Mouse (Mus musculus) midbrain, embryonic 12.5 days (tissue): ENCODE measurements around the gene Mylk3. TPM values are rescaled to one million over a fixed set of nuclear protein-coding genes. Genes with fewer than 3 reads are reported as not detected.

Source experiments
- ATAC-seq: fragments of 200-750 bp; cut with Nextera tagmentation; 2 replicates; pipeline ENCODE4 v1.8.0; 2017; ENCODE audit warnings: low read depth, moderate TSS enrichment, moderate library complexity; ENCODE audit not compliant: low FRiP score
- H3K27ac ChIP-seq: fragments of 300-500 bp; sonication (generic); replicated peaks from 2 replicates; pipeline ENCODE4 v1.5.1; 2016; ENCODE audit warnings: mild to moderate bottlenecking
- H3K27me3 ChIP-seq: fragments of 300-500 bp; sonication (generic); 2 replicates; pipeline ENCODE4 v1.6.1; 2016; ENCODE audit warnings: mild to moderate bottlenecking
- H3K36me3 ChIP-seq: fragments of 300-500 bp; sonication (generic); 2 replicates; pipeline ENCODE4 v1.6.1; 2016
- H3K4me1 ChIP-seq: fragments of 300-500 bp; sonication (generic); 2 replicates; pipeline ENCODE4 v1.6.1; 2016
- H3K4me2 ChIP-seq: fragments of 300-500 bp; sonication (generic); replicated peaks from 2 replicates; pipeline ENCODE4 v1.6.1; 2016; ENCODE audit warnings: mild to moderate bottlenecking, moderate library complexity
- H3K4me3 ChIP-seq: fragments of 300-500 bp; sonication (generic); 2 replicates; pipeline ENCODE4 v1.5.1; 2016; ENCODE audit warnings: mild to moderate bottlenecking
- H3K9ac ChIP-seq: fragments of 300-500 bp; sonication (generic); replicated peaks from 2 replicates; pipeline ENCODE4 v1.6.1; 2016; ENCODE audit warnings: mild to moderate bottlenecking, moderate library complexity
- H3K9me3 ChIP-seq: fragments of 300-500 bp; sonication (generic); 2 replicates; pipeline ENCODE4 v1.6.1; 2016; ENCODE audit warnings: mild to moderate bottlenecking
- WGBS: fragments of 180-500 bp; shearing (Covaris S2); methylation state at CpG from one replicate; pipeline ENCODE4 v1.1.7; 2016; 5-methylcytosine and 5-hydroxymethylcytosine counted together
- polyA plus RNA-seq: library from polyadenylated mRNA; unstranded; fragments of >200 nt; fragmentation: Nextera tagmentation; extraction: Ambion mirVana; gene quantifications from 2 replicates; pipeline ENCODE4 v1.2.1, GENCODE M21; 2016

The Mylk3 gene
- polyA plus RNA-seq, 1 experiment from 2014 or later, result 1.4 TPM

GRCm38 (mm10) chr8:85408053-85408505 is 21.9 kb upstream of the Mylk3 start:
- WGBS, result 66% methylated on average over 7 of the region's 7 CpGs
- H3K4me1 ChIP-seq, result peaks cover 9% of the 10 kb centered on the region; the same call in 1 of the 2 replicates
- H3K36me3 ChIP-seq, result 0 out of 2 replicates have a peak, but pooled peaks cover 4% of the 10 kb centered on the region
- ATAC-seq, result no peak
- H3K9me3 ChIP-seq, result no peaks in the 10 kb centered on the region
- no peak overlapping the region for H3K9ac ChIP-seq
- no peaks in the 10 kb centered on the region for H3K27me3 ChIP-seq
- no peak overlapping the region for H3K27ac ChIP-seq
- H3K4me2 ChIP-seq, result no peak overlapping the region
- H3K4me3 ChIP-seq, result no peak overlapping the region

DNA sequence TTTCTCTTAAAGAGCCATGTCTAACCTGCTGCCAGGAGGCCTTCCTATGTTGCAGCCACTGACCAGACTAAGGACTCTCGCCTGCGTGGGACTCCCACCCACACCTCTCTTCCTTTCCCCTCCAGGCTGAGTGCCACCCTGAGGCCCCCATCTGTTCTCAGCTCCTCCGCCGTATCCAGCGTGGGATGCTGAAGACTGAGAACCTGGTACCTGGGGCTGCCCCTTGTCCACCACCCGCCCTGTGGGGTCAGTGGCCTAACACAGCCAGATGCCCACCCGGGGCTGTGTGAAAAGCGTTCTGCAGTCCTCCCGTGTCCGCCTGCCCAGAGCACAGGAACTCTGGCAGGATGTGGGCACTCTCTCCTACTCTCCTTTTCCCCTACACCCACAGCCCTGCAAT is 19.8 kb upstream of the Mylk3 start:
- no peaks in the 10 kb centered on the region for H3K9me3 ChIP-seq
- no peak overlapping the region for H3K4me2 ChIP-seq
- H3K27ac ChIP-seq, result no peak overlapping the region
- H3K4me1 ChIP-seq, result peaks cover 9% of the 10 kb centered on the region; the same call in 1 of the 2 replicates
- H3K9ac ChIP-seq, result no peak overlapping the region
- WGBS, result 75% methylated on average over 10 of the region's 10 CpGs
- H3K27me3 ChIP-seq, result no peaks in the 10 kb centered on the region
- H3K36me3 ChIP-seq, result 0 out of 2 replicates have a peak, but pooled peaks cover 2% of the 10 kb centered on the region
- ATAC-seq, result no peak
- no peak overlapping the region for H3K4me3 ChIP-seq

GRCm38 (mm10) chr8:85405418-85405817 is 19.3 kb upstream of the Mylk3 start:
- Histone ChIP-seq H3K9ac (no peak overlapping the region), H3K4me2 (no peak overlapping the region), H3K4me1 (peaks cover 9% of the 10 kb centered on the region; the same call in 1 of the 2 replicates), H3K36me3 (no peaks in the 10 kb centered on the region), H3K9me3 (no peaks in the 10 kb centered on the region), H3K27ac (no peak overlapping the region), H3K4me3 (no peak overlapping the region), H3K27me3 (no peaks in the 10 kb centered on the region)
- WGBS, result 67% methylated on average over 3 of the region's 3 CpGs
- ATAC-seq, result no peak

DNA sequence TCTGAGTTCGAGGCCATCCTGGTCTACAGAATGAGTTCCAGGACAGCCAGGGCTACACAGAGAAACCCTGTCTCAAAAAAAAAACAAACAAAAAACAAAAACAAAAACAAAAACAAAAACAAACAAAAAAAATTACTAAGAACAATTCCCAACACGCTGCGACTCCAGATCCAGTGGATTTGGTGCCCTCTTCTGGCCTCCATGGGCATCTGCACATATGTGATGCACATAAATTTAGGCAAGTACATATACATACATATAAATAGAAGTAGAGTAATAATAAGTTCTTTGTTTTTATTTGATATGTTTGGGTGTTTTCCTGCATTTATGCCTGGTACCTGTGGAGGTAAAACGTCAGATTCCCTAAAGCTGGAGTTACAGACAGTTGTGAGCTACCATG is 12.4 kb upstream of the Mylk3 start:
- Histone ChIP-seq H3K36me3 (no peaks in the 10 kb centered on the region), H3K9me3 (no peaks in the 10 kb centered on the region), H3K27me3 (no peaks in the 10 kb centered on the region), H3K4me2 (no peak overlapping the region), H3K9ac (no peak overlapping the region), H3K4me3 (no peak overlapping the region), H3K4me1 (no peaks in the 10 kb centered on the region), H3K27ac (no peak overlapping the region)
- no peak for ATAC-seq
- 91% methylated on average over 4 of the region's 4 CpGs for WGBS

GRCm38 (mm10) chr8:85397508-85397907 is 11.4 kb upstream of the Mylk3 start:
- Histone ChIP-seq H3K4me3 (no peak overlapping the region), H3K9me3 (no peaks in the 10 kb centered on the region), H3K4me1 (no peaks in the 10 kb centered on the region), H3K27me3 (no peaks in the 10 kb centered on the region), H3K4me2 (no peak overlapping the region), H3K27ac (no peak overlapping the region), H3K36me3 (no peaks in the 10 kb centered on the region), H3K9ac (no peak overlapping the region)
- ATAC-seq, result no peak
- 49% methylated on average over 5 of the region's 5 CpGs for WGBS

DNA sequence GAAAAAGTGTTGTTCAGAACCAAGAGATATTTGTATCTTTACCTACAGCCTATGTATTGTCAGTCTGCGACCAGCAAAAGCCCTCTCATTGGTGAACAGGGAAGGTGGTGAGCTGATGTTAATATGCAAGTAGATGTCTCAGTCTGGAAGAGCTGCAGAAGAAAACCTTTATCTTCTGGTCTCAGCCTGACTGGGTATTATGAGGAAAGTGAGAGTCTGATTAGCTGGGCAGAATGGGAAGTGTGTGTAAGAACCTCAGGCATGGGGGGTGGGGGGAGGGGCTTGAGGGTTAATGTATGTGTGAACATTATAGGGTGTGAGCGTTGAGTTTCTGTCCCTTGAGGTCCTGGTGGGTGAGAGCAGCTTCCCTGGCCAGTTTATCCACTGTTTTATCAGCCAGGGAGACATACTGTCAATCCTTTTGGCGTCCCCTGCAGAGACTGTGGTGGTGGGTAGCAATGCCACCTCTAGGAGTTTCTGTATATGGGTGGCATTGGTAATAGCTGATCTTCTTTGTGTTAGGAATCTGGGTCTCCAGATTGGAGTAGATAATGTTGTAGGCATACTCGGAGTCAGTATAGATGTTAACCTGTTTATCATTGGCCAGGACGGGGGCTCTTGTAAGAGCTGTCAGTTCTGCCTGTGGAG is 10.4 kb upstream of the Mylk3 start:
- Histone ChIP-seq H3K4me2 (no peak overlapping the region), H3K4me3 (no peak overlapping the region), H3K27me3 (no peaks in the 10 kb centered on the region), H3K9ac (no peak overlapping the region), H3K4me1 (no peaks in the 10 kb centered on the region), H3K27ac (no peak overlapping the region), H3K36me3 (no peaks in the 10 kb centered on the region), H3K9me3 (no peaks in the 10 kb centered on the region)
- 94% methylated on average over 5 of the region's 5 CpGs for WGBS
- ATAC-seq, result no peak

- ATAC-seq, result no peak
- H3K27me3 ChIP-seq, result no peaks in the 10 kb centered on the region
- H3K9me3 ChIP-seq, result no peaks in the 10 kb centered on the region
- H3K4me1 ChIP-seq, result no peaks in the 10 kb centered on the region
- no peak overlapping the region for H3K9ac ChIP-seq
- WGBS, result 89% methylated on average over 8 of the region's 8 CpGs
- H3K4me2 ChIP-seq, result no peak overlapping the region
- no peak overlapping the region for H3K4me3 ChIP-seq
- no peaks in the 10 kb centered on the region for H3K36me3 ChIP-seq
- no peak overlapping the region for H3K27ac ChIP-seq
Observed at GRCm38 (mm10) chr8:85395681-85396431, 9.7 kb upstream of the Mylk3 start.

DNA sequence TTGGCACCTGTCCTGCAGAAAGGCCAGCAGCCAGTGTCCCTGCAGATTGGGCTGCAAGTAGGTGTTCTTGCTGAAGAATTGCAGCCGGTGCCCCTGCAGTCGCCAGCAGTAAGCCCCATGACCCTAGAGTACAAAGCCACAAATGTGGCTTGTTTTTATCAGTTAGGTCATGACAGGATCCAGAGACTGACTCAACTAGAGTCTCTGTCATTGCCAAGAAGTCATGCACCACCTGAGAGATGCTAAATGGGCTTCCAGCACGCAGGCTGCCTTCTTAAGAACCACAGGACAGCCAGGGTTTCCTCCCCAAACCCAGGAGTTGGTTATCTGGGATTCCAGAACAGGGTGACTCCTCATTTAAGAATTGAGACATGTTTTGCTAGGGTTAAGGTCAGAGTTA is 8.9 kb upstream of the Mylk3 start:
- no peak overlapping the region for H3K4me3 ChIP-seq
- ATAC-seq, result no peak
- 81% methylated on average over 3 of the region's 3 CpGs for WGBS
- no peak overlapping the region for H3K4me2 ChIP-seq
- H3K9ac ChIP-seq, result no peak overlapping the region
- H3K4me1 ChIP-seq, result no peaks in the 10 kb centered on the region
- H3K27ac ChIP-seq, result no peak overlapping the region
- H3K36me3 ChIP-seq, result no peaks in the 10 kb centered on the region
- no peaks in the 10 kb centered on the region for H3K9me3 ChIP-seq
- H3K27me3 ChIP-seq, result no peaks in the 10 kb centered on the region

GRCm38 (mm10) chr8:85393199-85393598 is 7.1 kb upstream of the Mylk3 start:
- 92% methylated on average over 6 of the region's 6 CpGs for WGBS
- Histone ChIP-seq H3K4me3 (no peak overlapping the region), H3K9me3 (no peaks in the 10 kb centered on the region), H3K4me1 (no peaks in the 10 kb centered on the region), H3K27ac (no peak overlapping the region), H3K9ac (no peak overlapping the region), H3K27me3 (no peaks in the 10 kb centered on the region), H3K4me2 (no peak overlapping the region), H3K36me3 (no peaks in the 10 kb centered on the region)
- no peak for ATAC-seq

DNA sequence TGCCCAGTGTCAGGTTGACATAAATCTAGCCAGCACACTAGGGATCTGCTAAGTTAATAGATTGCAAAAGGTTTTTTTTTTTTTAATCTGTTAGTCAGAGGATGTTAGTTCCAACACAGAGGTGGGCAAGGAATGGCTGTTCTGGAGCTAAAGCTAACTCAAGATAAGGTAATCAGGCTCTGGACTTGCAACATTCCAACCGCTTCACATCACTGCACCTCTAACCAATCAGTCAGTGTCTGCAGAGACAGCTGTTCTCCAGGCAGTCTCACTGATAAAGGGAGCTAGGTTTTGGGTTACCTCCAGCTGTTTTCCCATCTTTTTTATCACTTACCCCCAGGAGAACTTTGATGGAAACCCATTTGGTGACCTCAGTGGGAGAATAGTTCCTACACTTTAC is 5.3 kb upstream of the Mylk3 start:
- WGBS, result 84% methylated on average over 1 of the region's 1 CpGs

GRCm38 (mm10) chr8:85381926-85382325 is 4.2 kb downstream of the Mylk3 start:
- no peak for ATAC-seq
- H3K9me3 ChIP-seq, result no peaks in the 10 kb centered on the region
- WGBS, result 79% methylated on average over 4 of the region's 4 CpGs
- no peaks in the 10 kb centered on the region for H3K27me3 ChIP-seq
- H3K4me1 ChIP-seq, result no peaks in the 10 kb centered on the region
- no peak overlapping the region for H3K4me3 ChIP-seq
- no peak overlapping the region for H3K4me2 ChIP-seq
- H3K27ac ChIP-seq, result no peak overlapping the region
- H3K36me3 ChIP-seq, result no peaks in the 10 kb centered on the region
- H3K9ac ChIP-seq, result no peak overlapping the region

More for the DNA sequence above, 5.3 kb upstream of the Mylk3 start:
- no peak overlapping the region for H3K4me3 ChIP-seq
- no peak overlapping the region for H3K9ac ChIP-seq
- H3K36me3 ChIP-seq, result no peaks in the 10 kb centered on the region
- H3K4me2 ChIP-seq, result no peak overlapping the region
- H3K27me3 ChIP-seq, result no peaks in the 10 kb centered on the region
- H3K9me3 ChIP-seq, result no peaks in the 10 kb centered on the region
- H3K4me1 ChIP-seq, result no peaks in the 10 kb centered on the region
- H3K27ac ChIP-seq, result no peak overlapping the region
- ATAC-seq, result no peak

DNA sequence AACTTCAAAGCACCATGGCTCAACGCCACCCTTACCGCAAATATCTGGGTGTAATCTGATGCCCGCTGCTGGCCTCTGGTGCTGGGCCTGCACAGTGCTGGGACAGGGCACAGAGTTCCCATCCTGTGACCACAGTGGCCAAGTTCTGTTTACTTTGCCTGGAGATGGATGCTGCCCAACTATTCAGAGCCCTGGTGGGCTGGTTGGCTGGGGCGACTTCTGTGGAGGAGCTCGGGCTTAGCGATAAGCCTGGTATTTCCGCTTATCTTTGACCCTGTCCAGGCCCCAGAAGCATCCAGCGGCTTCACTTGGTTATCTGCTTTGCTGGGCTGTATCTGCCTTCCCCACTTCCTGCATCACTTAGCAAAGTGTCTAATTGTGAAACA is 5.3 kb downstream of the Mylk3 start:
- H3K4me1 ChIP-seq, result no peaks in the 10 kb centered on the region
- H3K9me3 ChIP-seq, result no peaks in the 10 kb centered on the region
- no peak overlapping the region for H3K4me2 ChIP-seq
- H3K4me3 ChIP-seq, result no peak overlapping the region
- no peaks in the 10 kb centered on the region for H3K27me3 ChIP-seq
- H3K36me3 ChIP-seq, result no peaks in the 10 kb centered on the region
- no peak overlapping the region for H3K27ac ChIP-seq
- WGBS, result 89% methylated on average over 8 of the region's 8 CpGs
- no peak for ATAC-seq
- H3K9ac ChIP-seq, result no peak overlapping the region
